Mouse (Mus musculus): ENCODE results near the gene Bach2.

GRCm38 (mm10) chr4:32368345-32368744, 129.7 kb downstream of the Bach2 start:
- TF ChIP-seq CTCF (IDR thresholded peaks at IDR 0.05; ENCODE audit: extremely low read depth, insufficient read depth, insufficient read length, insufficient replicate concordance) (no peak), POLR2A (IDR thresholded peaks at IDR 0.05; ENCODE audit: low read depth, low read length) (no peak)

All from spleen, adult 2 months (tissue).